Mouse (Mus musculus) heart, embryonic 16.5 days (tissue): ENCODE measurements around the gene Mef2c. TPM values are rescaled to one million over a fixed set of nuclear protein-coding genes. Genes with fewer than 3 reads are reported as not detected.

ENCODE experiments used
- ATAC-seq: fragments of 200-750 bp; cut with Nextera tagmentation; replicated peaks from 2 replicates; pipeline ENCODE4 v1.8.0; 2017; ENCODE audit warnings: moderate number of reproducible peaks; ENCODE audit not compliant: insufficient read depth, low FRiP score; ENCODE audit errors: extremely low read depth
- H3K27ac ChIP-seq: fragments of 300-500 bp; sonication (generic); 2 replicates; pipeline ENCODE4 v1.5.1; 2014; ENCODE audit warnings: mild to moderate bottlenecking, low read length, control low read depth, moderate library complexity
- H3K27me3 ChIP-seq: fragments of 300-500 bp; sonication (generic); 2 replicates; pipeline ENCODE4 v1.6.1; 2014; ENCODE audit warnings: low read length, mixed read lengths; ENCODE audit not compliant: control insufficient read depth, insufficient read depth
- H3K36me3 ChIP-seq: fragments of 300-500 bp; sonication (generic); 2 replicates; pipeline ENCODE4 v1.6.1; 2014; ENCODE audit not compliant: control insufficient read depth, insufficient read depth
- H3K4me1 ChIP-seq: fragments of 300-500 bp; sonication (generic); 2 replicates; pipeline ENCODE4 v1.6.1; 2014; ENCODE audit warnings: low read length, mixed read lengths; ENCODE audit not compliant: control insufficient read depth, insufficient read depth
- H3K4me2 ChIP-seq: fragments of 300-500 bp; sonication (generic); 2 replicates; pipeline ENCODE4 v1.6.1; 2014; ENCODE audit warnings: low read depth, mild to moderate bottlenecking, control low read depth, low read length
- H3K4me3 ChIP-seq: fragments of 300-500 bp; sonication (generic); 2 replicates; pipeline ENCODE4 v1.5.1; 2014; ENCODE audit warnings: mild to moderate bottlenecking, control low read depth, low read length
- H3K9ac ChIP-seq: fragments of 300-500 bp; sonication (generic); 2 replicates; pipeline ENCODE4 v1.6.1; 2014; ENCODE audit warnings: low read length, control low read depth
- H3K9me3 ChIP-seq: fragments of 300-500 bp; sonication (generic); replicated peaks from 2 replicates; pipeline ENCODE4 v1.6.1; 2016; ENCODE audit warnings: low read length; ENCODE audit not compliant: control insufficient read depth
- WGBS: fragments of 180-500 bp; shearing (Covaris S2); extraction: QIAGEN DNeasy Blood & Tissue Kit; methylation state at CpG from one replicate; pipeline ENCODE4 v1.1.7; 2014; 5-methylcytosine and 5-hydroxymethylcytosine counted together
- polyA plus RNA-seq: library from polyadenylated mRNA; unstranded; fragments of >200 nt; fragmentation: Nextera tagmentation; extraction: Ambion mirVana; gene quantifications from 2 replicates; pipeline ENCODE4 v1.2.1, GENCODE M21; 2015

The Mef2c gene
- polyA plus RNA-seq, 1 experiment from 2014 or later = 116 TPM

DNA sequence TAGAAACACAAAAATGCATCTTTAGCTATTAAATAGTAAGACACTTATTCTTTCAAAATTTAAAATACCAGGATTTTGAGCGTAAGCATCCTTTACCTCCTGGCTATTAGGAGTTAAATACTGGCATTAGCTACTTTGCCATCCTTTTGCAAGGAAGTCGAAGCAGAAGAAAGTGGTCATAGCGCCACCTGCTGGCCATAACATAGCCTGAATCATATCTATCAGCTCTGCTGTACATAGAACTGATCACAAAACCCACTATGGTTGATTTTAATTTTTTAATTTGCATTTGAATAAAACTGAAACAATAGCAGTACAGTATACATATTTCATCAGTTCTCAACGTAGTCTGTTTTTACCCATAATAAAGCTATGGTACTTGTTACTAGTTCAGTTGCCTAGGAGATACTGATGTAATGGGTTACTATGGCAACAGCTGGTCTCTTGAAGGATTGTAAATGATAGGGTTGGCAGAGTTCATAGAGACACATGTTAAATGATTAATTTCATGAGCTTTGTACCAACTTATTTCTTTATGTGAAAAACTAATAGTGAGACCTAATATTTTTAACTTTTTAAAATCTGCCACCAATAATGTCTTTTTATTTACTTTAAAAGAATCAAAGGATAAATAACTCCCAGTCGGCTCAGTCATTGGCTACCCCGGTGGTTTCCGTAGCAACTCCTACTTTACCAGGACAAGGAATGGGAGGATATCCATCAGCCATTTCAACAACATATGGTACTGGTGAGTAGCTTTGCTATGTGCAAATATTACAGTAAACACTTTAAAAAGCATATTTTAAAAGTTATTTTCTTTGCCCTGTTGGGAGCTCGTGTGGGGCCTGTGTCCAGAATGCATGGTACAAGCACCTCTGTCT, 151.3 kb downstream of the Mef2c start:
- no peak; the same call in 1 of the 2 replicates for ATAC-seq
- no peaks in the 10 kb centered on the region for H3K4me1 ChIP-seq

DNA sequence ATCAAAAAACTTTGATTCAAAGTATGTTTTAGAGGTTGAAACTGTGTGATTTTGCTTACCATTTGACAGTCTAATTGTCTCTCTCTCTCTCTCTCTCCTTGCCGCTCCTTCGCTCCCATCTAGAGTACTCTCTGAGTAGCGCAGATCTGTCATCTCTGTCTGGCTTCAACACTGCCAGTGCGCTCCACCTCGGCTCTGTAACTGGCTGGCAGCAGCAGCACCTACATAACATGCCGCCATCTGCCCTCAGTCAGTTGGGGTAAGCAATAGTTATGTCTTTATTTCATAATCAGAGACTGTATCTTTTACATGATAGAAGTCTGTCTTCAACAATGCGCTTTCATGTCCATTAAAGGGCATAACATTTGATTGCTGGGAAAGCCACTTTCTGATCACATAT, 152.3 kb downstream of the Mef2c start:
- H3K27me3 ChIP-seq = no peaks in the 10 kb centered on the region
- H3K36me3 ChIP-seq = peaks cover 17% of the 10 kb centered on the region
- no peak overlapping the region for H3K9ac ChIP-seq
- H3K4me3 ChIP-seq = no peak overlapping the region
- no peak overlapping the region for H3K4me2 ChIP-seq
- ATAC-seq = no peak
- no peak overlapping the region for H3K27ac ChIP-seq
- no peaks in the 10 kb centered on the region for H3K9me3 ChIP-seq
- WGBS = 81% methylated on average over 7 of the region's 7 CpGs
- no peaks in the 10 kb centered on the region for H3K4me1 ChIP-seq

More for the DNA sequence above, 151.3 kb downstream of the Mef2c start:
- H3K9me3 ChIP-seq = no peaks in the 10 kb centered on the region
- peaks cover 17% of the 10 kb centered on the region for H3K36me3 ChIP-seq
- no peak overlapping the region for H3K4me3 ChIP-seq
- no peak overlapping the region for H3K27ac ChIP-seq
- H3K4me2 ChIP-seq = no peak overlapping the region
- no peaks in the 10 kb centered on the region for H3K27me3 ChIP-seq
- no peak overlapping the region for H3K9ac ChIP-seq
- WGBS = 45% methylated on average over 8 of the region's 8 CpGs

DNA sequence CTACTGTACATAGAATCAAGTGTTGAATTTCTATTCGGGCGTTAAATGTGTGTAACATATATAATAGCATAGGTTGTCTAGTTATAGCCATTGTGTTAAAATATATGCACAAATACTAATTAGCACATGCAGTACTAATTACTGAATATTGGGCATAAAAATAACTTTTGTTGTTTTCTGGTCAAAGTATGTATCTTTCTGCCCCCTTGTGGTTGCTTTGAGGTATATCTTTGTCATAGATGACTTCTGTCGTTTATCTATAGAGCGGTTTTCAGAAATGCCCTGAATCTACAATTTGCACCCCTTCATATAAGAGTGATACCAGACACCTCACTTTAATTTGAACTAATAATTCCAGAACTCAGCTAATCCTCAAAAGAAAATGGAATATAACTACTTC, 152.9 kb downstream of the Mef2c start:
- no peaks in the 10 kb centered on the region for H3K9me3 ChIP-seq
- no peak overlapping the region for H3K27ac ChIP-seq
- H3K4me2 ChIP-seq = no peak overlapping the region
- WGBS = 72% methylated on average over 4 of the region's 4 CpGs
- no peak overlapping the region for H3K9ac ChIP-seq
- H3K4me1 ChIP-seq = no peaks in the 10 kb centered on the region
- peaks cover 17% of the 10 kb centered on the region for H3K36me3 ChIP-seq
- no peak overlapping the region for H3K4me3 ChIP-seq
- ATAC-seq = no peak
- H3K27me3 ChIP-seq = no peaks in the 10 kb centered on the region

DNA sequence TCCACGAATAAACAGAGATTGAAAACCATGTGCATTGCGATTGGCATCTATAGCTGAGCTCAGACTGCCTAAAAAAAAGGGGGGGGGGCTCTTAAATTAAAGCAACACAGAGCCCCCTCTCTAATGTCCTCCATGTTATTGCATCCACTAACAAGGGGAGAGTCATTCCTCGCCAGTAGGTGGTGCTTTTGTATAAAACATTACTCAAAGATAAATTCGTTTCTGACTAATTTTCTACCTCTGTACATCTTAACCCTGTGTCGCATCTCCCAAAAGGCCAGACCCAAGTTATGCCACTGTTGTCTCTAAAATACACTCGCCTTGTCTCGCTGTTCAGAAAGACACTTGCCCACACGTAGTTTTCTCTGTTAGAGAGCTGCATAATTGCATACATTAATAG, 156.9 kb downstream of the Mef2c start:
- Histone ChIP-seq H3K36me3 (peaks cover 20% of the 10 kb centered on the region), H3K9me3 (no peaks in the 10 kb centered on the region), H3K4me2 (no peak overlapping the region), H3K27me3 (no peaks in the 10 kb centered on the region), H3K9ac (no peak overlapping the region), H3K4me1 (no peaks in the 10 kb centered on the region), H3K4me3 (no peak overlapping the region), H3K27ac (no peak overlapping the region)
- ATAC-seq = no peak
- 74% methylated on average over 8 of the region's 8 CpGs for WGBS

DNA sequence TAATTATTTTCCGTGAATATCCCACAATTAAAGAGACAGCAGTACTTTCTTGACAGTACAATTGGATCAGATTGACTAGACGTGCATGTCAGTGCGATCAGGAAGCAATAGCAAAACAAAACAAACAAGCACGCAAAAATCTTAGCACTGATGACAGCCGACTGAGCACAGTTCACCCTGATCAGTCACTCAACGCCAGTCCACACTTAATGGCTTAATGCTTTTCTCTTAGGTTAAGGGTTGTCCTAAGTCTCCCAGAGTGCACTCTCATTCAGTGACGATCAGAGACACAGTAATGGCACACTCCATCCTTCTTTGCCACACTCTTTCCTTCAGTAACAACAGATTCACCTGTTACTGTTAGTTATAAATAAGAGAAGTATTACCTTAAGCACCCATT, 157.3 kb downstream of the Mef2c start:
- H3K4me1 ChIP-seq = no peaks in the 10 kb centered on the region
- no peak for ATAC-seq
- no peak overlapping the region for H3K9ac ChIP-seq
- no peaks in the 10 kb centered on the region for H3K9me3 ChIP-seq
- no peak overlapping the region for H3K4me3 ChIP-seq
- no peaks in the 10 kb centered on the region for H3K27me3 ChIP-seq
- H3K36me3 ChIP-seq = peaks cover 20% of the 10 kb centered on the region
- WGBS = 70% methylated on average over 7 of the region's 7 CpGs
- H3K27ac ChIP-seq = no peak overlapping the region
- H3K4me2 ChIP-seq = no peak overlapping the region

DNA sequence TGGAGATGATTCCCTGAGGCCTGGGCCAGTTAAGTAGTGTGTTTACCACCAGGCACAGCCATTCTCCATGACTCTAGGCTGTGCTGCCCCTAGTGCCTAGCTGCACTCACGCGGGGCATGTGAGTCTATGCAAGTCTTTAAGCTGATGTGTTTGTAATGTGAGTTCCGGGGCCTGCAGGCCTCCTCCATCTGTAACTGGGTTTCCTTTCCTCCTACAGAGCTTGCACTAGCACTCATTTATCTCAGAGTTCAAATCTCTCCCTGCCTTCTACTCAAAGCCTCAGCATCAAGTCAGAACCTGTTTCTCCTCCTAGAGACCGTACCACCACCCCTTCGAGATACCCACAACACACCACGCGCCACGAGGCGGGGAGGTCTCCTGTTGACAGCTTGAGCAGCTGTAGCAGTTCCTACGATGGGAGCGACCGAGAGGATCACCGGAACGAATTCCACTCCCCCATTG, 158.3 kb downstream of the Mef2c start:
- H3K36me3 ChIP-seq = peaks cover 19% of the 10 kb centered on the region
- H3K9ac ChIP-seq = no peak overlapping the region
- no peaks in the 10 kb centered on the region for H3K4me1 ChIP-seq
- H3K9me3 ChIP-seq = no peaks in the 10 kb centered on the region
- H3K27ac ChIP-seq = no peak overlapping the region
- no peak overlapping the region for H3K4me3 ChIP-seq
- no peak for ATAC-seq
- no peak overlapping the region for H3K4me2 ChIP-seq
- whole genome bisulfite sequencing = 64% methylated on average over 14 of the region's 14 CpGs
- no peaks in the 10 kb centered on the region for H3K27me3 ChIP-seq

DNA sequence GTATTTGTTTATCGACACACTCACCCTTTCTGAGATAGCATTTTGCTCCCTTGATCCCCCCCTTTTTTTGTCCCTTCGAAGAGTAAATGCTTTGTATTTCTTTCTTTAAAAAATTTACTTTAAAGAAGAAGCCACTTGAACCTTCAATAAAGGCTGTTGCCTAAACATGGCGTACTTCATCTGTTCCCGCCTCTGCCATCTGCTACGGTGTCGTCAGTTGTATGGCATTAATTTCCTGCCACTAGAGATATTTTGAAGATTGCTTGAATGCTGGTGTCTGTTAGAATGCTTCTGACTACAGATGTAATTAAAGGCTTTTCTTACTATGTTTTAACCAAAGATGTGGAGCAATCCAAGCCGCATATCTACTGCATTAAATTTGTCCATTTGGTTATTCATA, 162.3 kb downstream of the Mef2c start:
- Histone ChIP-seq H3K4me2 (no peak overlapping the region), H3K4me3 (no peak overlapping the region), H3K9ac (no peak overlapping the region), H3K27ac (no peak overlapping the region), H3K9me3 (no peaks in the 10 kb centered on the region), H3K36me3 (peaks cover 13% of the 10 kb centered on the region), H3K4me1 (no peaks in the 10 kb centered on the region), H3K27me3 (no peaks in the 10 kb centered on the region)
- ATAC-seq = no peak
- WGBS = 91% methylated on average over 7 of the region's 7 CpGs

DNA sequence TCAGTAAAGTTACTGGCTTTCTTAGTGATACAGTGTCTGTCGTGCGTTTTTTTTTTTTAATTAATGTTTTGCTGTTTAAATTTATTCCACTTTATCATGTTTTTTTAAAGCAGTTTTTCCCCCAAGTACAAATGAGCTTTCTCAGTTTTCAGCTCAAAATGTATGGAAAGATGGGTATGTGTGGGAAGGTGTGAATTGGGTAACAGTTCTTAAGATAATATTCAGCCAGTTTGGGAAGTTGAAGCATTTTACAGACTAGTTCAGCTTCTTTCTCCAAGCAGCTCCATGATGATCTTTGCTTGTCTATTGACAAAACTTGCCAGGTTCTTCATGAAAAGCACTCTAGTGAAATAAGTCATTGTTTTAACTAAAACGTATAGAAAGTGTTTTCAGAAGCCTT, 163.2 kb downstream of the Mef2c start:
- ATAC-seq = no peak
- peaks cover 13% of the 10 kb centered on the region for H3K36me3 ChIP-seq
- H3K9me3 ChIP-seq = no peaks in the 10 kb centered on the region
- H3K4me1 ChIP-seq = no peaks in the 10 kb centered on the region
- H3K27me3 ChIP-seq = no peaks in the 10 kb centered on the region
- H3K4me2 ChIP-seq = no peak overlapping the region
- no peak overlapping the region for H3K9ac ChIP-seq
- 81% methylated on average over 3 of the region's 3 CpGs for WGBS
- H3K27ac ChIP-seq = no peak overlapping the region
- no peak overlapping the region for H3K4me3 ChIP-seq

DNA sequence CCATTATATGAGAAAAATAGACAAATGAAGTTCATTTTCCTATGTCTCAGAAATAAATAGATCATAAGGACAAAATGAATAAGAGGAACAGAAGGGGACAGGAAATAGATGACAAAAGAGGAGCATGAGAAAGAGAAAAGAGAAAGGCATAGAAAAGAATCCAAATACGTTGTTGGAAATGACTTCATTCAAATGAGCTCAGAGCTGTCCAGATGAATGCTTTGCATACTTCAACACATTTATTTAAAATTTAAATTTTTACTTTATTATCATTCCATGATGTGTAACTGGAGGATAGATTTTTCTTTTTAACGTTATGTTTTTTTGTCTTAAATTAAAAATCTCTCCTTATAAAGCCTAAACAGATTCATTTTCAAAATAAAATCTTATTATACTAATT, 203.8 kb downstream of the Mef2c start:
- Histone ChIP-seq H3K4me1 (no peaks in the 10 kb centered on the region), H3K9me3 (no peaks in the 10 kb centered on the region), H3K4me2 (no peak overlapping the region), H3K9ac (no peak overlapping the region), H3K36me3 (no peaks in the 10 kb centered on the region), H3K27me3 (peaks cover 8% of the 10 kb centered on the region), H3K27ac (no peak overlapping the region), H3K4me3 (no peak overlapping the region)
- WGBS = 55% methylated on average over 2 of the region's 2 CpGs
- ATAC-seq = no peak
